Mouse (Mus musculus) right cerebral cortex, adult 18-20 months (tissue): ENCODE measurements around the gene Hpd.

Experiments
- DNase-seq: peaks from one replicate; pipeline ENCODE4 v3.0.0; 2022; ENCODE audit warnings: mixed read lengths

Gene Hpd

GRCm38 (mm10) chr5:123185966-123186365 is 3.4 kb upstream of the Hpd start:
- DNase-seq: no peak

- DNase-seq: no peak
These were observed 991 bp downstream of the Hpd start for GRCm38 (mm10) chr5:123181536-123181935.

- DNase-seq: no peak
These were observed 2.1 kb downstream of the Hpd start for GRCm38 (mm10) chr5:123180390-123180789.

GRCm38 (mm10) chr5:123178792-123179191 is 3.7 kb downstream of the Hpd start:
- DNase-seq: no peak

- peak; percentile 79 for DNase-seq
These were observed 10.7 kb downstream of the Hpd start for GRCm38 (mm10) chr5:123171646-123172350.

GRCm38 (mm10) chr5:123170365-123170764 is 12.2 kb downstream of the Hpd start:
- DNase-seq: no peak

- no peak for DNase-seq
These were observed 13.2 kb downstream of the Hpd start, which contains the start of gene Psmd9 for GRCm38 (mm10) chr5:123169284-123169683. Gene Psmd9, plus strand, starts transcription at chr5:123169413.

GRCm38 (mm10) chr5:123167591-123167990 is 14.9 kb downstream of the Hpd start:
- no peak for DNase-seq

- no peak for DNase-seq
These were observed 16.1 kb downstream of the Hpd start for GRCm38 (mm10) chr5:123166437-123166836.

GRCm38 (mm10) chr5:123162942-123163341 is 19.6 kb downstream of the Hpd start:
- no peak for DNase-seq

GRCm38 (mm10) chr5:123160341-123160740 is 22.2 kb downstream of the Hpd start:
- DNase-seq: no peak

- no peak for DNase-seq
These were observed 22.7 kb downstream of the Hpd start for GRCm38 (mm10) chr5:123159866-123160265.

GRCm38 (mm10) chr5:123159446-123159845 is 23.1 kb downstream of the Hpd start:
- no peak for DNase-seq

- DNase-seq: no peak
These were observed 24.6 kb downstream of the Hpd start for GRCm38 (mm10) chr5:123157972-123158371.

GRCm38 (mm10) chr5:123156763-123157162 is 25.8 kb downstream of the Hpd start:
- DNase-seq: no peak

GRCm38 (mm10) chr5:123155425-123155824 is 27.1 kb downstream of the Hpd start:
- DNase-seq: no peak

- no peak for DNase-seq
These were observed 29.6 kb downstream of the Hpd start for GRCm38 (mm10) chr5:123152901-123153300.

- DNase-seq: no peak
These were observed 30.7 kb downstream of the Hpd start for GRCm38 (mm10) chr5:123151707-123152362.

GRCm38 (mm10) chr5:123151077-123151476 is 31.4 kb downstream of the Hpd start:
- DNase-seq: no peak

- no peak for DNase-seq
These were observed 31.9 kb downstream of the Hpd start for GRCm38 (mm10) chr5:123150641-123151040.

GRCm38 (mm10) chr5:123149451-123150400 is 32.8 kb downstream of the Hpd start:
- peak; percentile 89 for DNase-seq

- no peak for DNase-seq
These were observed 34.3 kb downstream of the Hpd start for GRCm38 (mm10) chr5:123148073-123148722.

- no peak for DNase-seq
These were observed 35.0 kb downstream of the Hpd start for GRCm38 (mm10) chr5:123147569-123147968.
